Mouse (Mus musculus) erythroblast, adult 5-6 weeks (primary cell): ENCODE data around the gene Exosc1. TPM values are rescaled to one million over a fixed set of nuclear protein-coding genes. Genes with fewer than 3 reads are reported as not detected.
"Not testable (repeated sequence)": the region's sequence is repeated elsewhere in the genome, so short reads cannot be mapped to it uniquely, and the experiment has no call there.

ENCODE experiments used
- ATAC-seq: replicated peaks from 2 replicates; pipeline ENCODE4 v1.8.0; 2016; ENCODE audit warnings: moderate number of reproducible peaks, mild to moderate bottlenecking, moderate TSS enrichment, inconsistent platforms; ENCODE audit not compliant: poor library complexity, low FRiP score, severe bottlenecking
- total RNA-seq, 2 experiments: library from RNA; stranded (forward) in 1 of 2; stranded (reverse) in 1 of 2; fragments of 150-400 nt in 1 of 2; fragments of 200-764, 138-1000 nt in 1 of 2; gene quantifications; 2 replicates each; pipeline versions ENCODE4 v1.2.3 to v1.2.4; 2015 to 2017; ENCODE audit warnings: low replicate concordance in 2 of 2

Gene Exosc1
- total RNA-seq, 2 experiments from 2014 or later = 12.8 to 14.6 TPM

GRCm38 (mm10) chr19:41915294-41915693 lies 17.9 kb downstream of the Exosc1 start:
- no peak for ATAC-seq

GRCm38 (mm10) chr19:41914592-41914882 lies 18.7 kb downstream of the Exosc1 start:
- ATAC-seq = not testable (repeated sequence)

- no peak for ATAC-seq
Observed at GRCm38 (mm10) chr19:41913774-41914591, 19.2 kb downstream of the Exosc1 start.

GRCm38 (mm10) chr19:41912121-41913080 lies 20.8 kb downstream of the Exosc1 start:
- ATAC-seq = no peak; the same call in 1 of the 2 replicates

GRCm38 (mm10) chr19:41911178-41912073 lies 21.8 kb downstream of the Exosc1 start, which contains the start of gene Pgam1:
Pgam1 (plus strand) TSS chr19:41911923.
- peak; percentile 96 for ATAC-seq

- no peak for ATAC-seq
Observed at GRCm38 (mm10) chr19:41910396-41910795, 22.8 kb downstream of the Exosc1 start.

- ATAC-seq = no peak
Observed at GRCm38 (mm10) chr19:41908736-41909135, 24.5 kb downstream of the Exosc1 start.

GRCm38 (mm10) chr19:41907079-41907760 lies 26.0 kb downstream of the Exosc1 start:
- ATAC-seq = no peak

- ATAC-seq = no peak
Observed at GRCm38 (mm10) chr19:41906311-41907078, 26.7 kb downstream of the Exosc1 start.

GRCm38 (mm10) chr19:41905246-41905645 lies 28.0 kb downstream of the Exosc1 start:
- ATAC-seq = no peak

GRCm38 (mm10) chr19:41902848-41903593 lies 30.2 kb downstream of the Exosc1 start:
- no peak for ATAC-seq

- ATAC-seq = no peak
Observed at GRCm38 (mm10) chr19:41901696-41902095, 31.5 kb downstream of the Exosc1 start.

- ATAC-seq = no peak
Observed at GRCm38 (mm10) chr19:41900495-41901090, 32.6 kb downstream of the Exosc1 start.

- peak; percentile 50; the same call in 1 of the 2 replicates for ATAC-seq
Observed at GRCm38 (mm10) chr19:41898860-41899259, 34.4 kb downstream of the Exosc1 start.

- ATAC-seq = no peak
Observed at GRCm38 (mm10) chr19:41896319-41896711, 36.9 kb downstream of the Exosc1 start.

- peak; percentile 95 for ATAC-seq
Observed at GRCm38 (mm10) chr19:41895460-41896318, 37.5 kb downstream of the Exosc1 start, which contains the start of gene Rrp12. Rrp12 (minus strand) TSS chr19:41896173.
